Comparison of ENCODE assay signal across 1 mouse cellular context in genomic region chr17:35163326-35164081, GRCm38 (mm10).
TF ChIP-seq lines count a peak whose summit lies in the region.

No protein-coding gene starts in this region.

TF ChIP-seq in MEL, 35 proteins besides CTCF, POLR2A, EP300 and RAD21 (continued from another document):
- TF ChIP-seq TBP (IDR thresholded peaks at IDR 0.05; ENCODE audit: low read depth, low read length), result no peak
